Mouse (Mus musculus) embryonic facial prominence, embryonic 12.5 days (tissue): Measurements from ENCODE around the gene Olfr1414. TPM values are rescaled to one million over a fixed set of nuclear protein-coding genes. Genes with fewer than 3 reads are reported as not detected.
A peak's percentile ranks its signal among the peaks of the same experiment; 100 is the strongest.
"Not testable (repeated sequence)": the region's sequence is repeated elsewhere in the genome, so short reads cannot be mapped to it uniquely, and the experiment has no call there.

ENCODE experiments used
- ATAC-seq: fragments of 200-750 bp; cut with Nextera tagmentation; 2 replicates; pipeline ENCODE4 v1.8.0; 2017; ENCODE audit not compliant: insufficient number of reproducible peaks, insufficient read depth, low FRiP score, low TSS enrichment
- H3K27ac ChIP-seq: fragments of 300-500 bp; sonication (generic); 2 replicates; pipeline ENCODE4 v1.5.1; 2016; ENCODE audit warnings: mild to moderate bottlenecking
- H3K27me3 ChIP-seq: fragments of 300-500 bp; sonication (generic); 2 replicates; pipeline ENCODE4 v1.6.1; 2016; ENCODE audit warnings: mild to moderate bottlenecking, moderate library complexity
- H3K36me3 ChIP-seq: fragments of 300-500 bp; sonication (generic); 2 replicates; pipeline ENCODE4 v1.6.1; 2016; ENCODE audit warnings: mild to moderate bottlenecking
- H3K4me1 ChIP-seq: fragments of 300-500 bp; sonication (generic); 2 replicates; pipeline ENCODE4 v1.6.1; 2016
- H3K4me2 ChIP-seq: fragments of 300-500 bp; sonication (generic); replicated peaks from 2 replicates; pipeline ENCODE4 v1.6.1; 2016; ENCODE audit warnings: mild to moderate bottlenecking, moderate library complexity
- H3K4me3 ChIP-seq: fragments of 300-500 bp; sonication (generic); 2 replicates; pipeline ENCODE4 v1.5.1; 2016; ENCODE audit warnings: mild to moderate bottlenecking
- H3K9ac ChIP-seq: fragments of 300-500 bp; sonication (generic); 2 replicates; pipeline ENCODE4 v1.6.1; 2016; ENCODE audit warnings: mild to moderate bottlenecking, moderate library complexity
- H3K9me3 ChIP-seq: fragments of 300-500 bp; sonication (generic); 2 replicates; pipeline ENCODE4 v1.6.1; 2016; ENCODE audit warnings: mild to moderate bottlenecking, moderate library complexity
- WGBS: fragments of 180-500 bp; shearing (Covaris S2); methylation state at CpG from one replicate; pipeline ENCODE4 v1.1.7; 2016; 5-methylcytosine and 5-hydroxymethylcytosine counted together
- polyA plus RNA-seq: library from polyadenylated mRNA; unstranded; fragments of >200 nt; fragmentation: Nextera tagmentation; extraction: Ambion mirVana; gene quantifications from 2 replicates; pipeline ENCODE4 v1.2.1, GENCODE M21; 2016

The Olfr1414 gene
- polyA plus RNA-seq: not detected in 2 replicates

DNA sequence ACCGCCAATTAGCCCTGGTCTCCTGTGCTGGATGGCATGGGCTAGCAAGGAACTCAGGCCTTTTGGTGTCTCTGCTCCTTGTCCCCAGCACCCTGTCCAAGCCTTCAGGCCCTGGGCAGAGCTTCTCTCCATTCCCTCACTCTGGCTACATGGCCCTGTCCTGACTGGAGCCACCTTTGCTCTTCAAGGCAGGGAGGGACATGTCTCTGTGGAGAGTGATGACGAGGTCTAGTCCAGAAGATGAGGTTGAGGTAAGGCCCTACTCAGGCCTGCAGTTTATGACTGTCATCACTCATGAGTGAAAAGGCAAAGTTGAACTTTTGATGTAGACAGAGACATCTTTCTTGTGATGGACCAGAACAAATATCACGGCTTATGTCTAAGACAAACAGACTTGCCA is at the start of gene Olfr1414:
Olfr1414 (minus strand) TSS at position 101 of the 400 bp plus-strand sequence.
- no peak within 1 kb of the TSS for H3K4me3 ChIP-seq
- no peak for ATAC-seq
- 81% methylated on average over 3 of the region's 3 CpGs for WGBS
- H3K9ac ChIP-seq: no peak within 1 kb of the TSS
- H3K27ac ChIP-seq: no peak within 1 kb of the TSS
- no peaks in the 10 kb centered on the region for H3K27me3 ChIP-seq
- no peaks in the 10 kb centered on the region for H3K9me3 ChIP-seq
- no peaks in the 10 kb centered on the region for H3K4me1 ChIP-seq
- H3K36me3 ChIP-seq: no peaks in the 10 kb centered on the region
- H3K4me2 ChIP-seq: no peak within 1 kb of the TSS

DNA sequence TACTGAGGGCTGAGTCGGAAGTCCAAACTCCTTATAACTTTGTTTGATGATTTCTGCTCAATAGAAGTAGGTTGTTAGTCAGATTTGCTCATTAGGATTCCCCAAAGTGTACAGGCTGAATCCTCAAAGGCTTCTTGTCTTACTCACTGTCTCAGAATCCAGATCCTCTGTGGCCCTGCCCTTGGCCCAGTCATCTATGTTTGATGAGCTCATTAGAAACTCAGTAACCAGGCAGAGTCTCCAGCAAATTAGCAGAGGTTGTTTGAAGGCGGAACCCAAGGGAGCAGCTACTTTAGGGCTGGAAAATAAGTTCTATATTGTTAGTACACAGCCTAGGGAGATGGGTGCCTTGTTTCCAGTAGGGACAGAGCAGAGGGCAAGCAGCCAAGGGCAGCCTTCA is 27.5 kb upstream of the Olfr1414 start:
- H3K9ac ChIP-seq: no peak overlapping the region
- H3K27ac ChIP-seq: no peak overlapping the region
- 83% methylated on average over 2 of the region's 2 CpGs for WGBS

GRCm38 (mm10) chr1:92539071-92539470 is 20.6 kb upstream of the Olfr1414 start:
- Histone ChIP-seq H3K9ac (no peak overlapping the region), H3K27ac (no peak overlapping the region), H3K27me3 (no peaks in the 10 kb centered on the region), H3K36me3 (no peaks in the 10 kb centered on the region), H3K9me3 (no peaks in the 10 kb centered on the region), H3K4me2 (no peak overlapping the region), H3K4me1 (no peaks in the 10 kb centered on the region), H3K4me3 (no peak overlapping the region)
- 33% methylated on average over 2 of the region's 2 CpGs for whole genome bisulfite sequencing
- ATAC-seq: no peak

More for the DNA sequence above, 27.5 kb upstream of the Olfr1414 start:
- Histone ChIP-seq H3K27me3 (no peaks in the 10 kb centered on the region), H3K4me3 (no peak overlapping the region), H3K4me1 (no peaks in the 10 kb centered on the region), H3K36me3 (no peaks in the 10 kb centered on the region), H3K4me2 (no peak overlapping the region), H3K9me3 (no peaks in the 10 kb centered on the region)
- no peak for ATAC-seq

DNA sequence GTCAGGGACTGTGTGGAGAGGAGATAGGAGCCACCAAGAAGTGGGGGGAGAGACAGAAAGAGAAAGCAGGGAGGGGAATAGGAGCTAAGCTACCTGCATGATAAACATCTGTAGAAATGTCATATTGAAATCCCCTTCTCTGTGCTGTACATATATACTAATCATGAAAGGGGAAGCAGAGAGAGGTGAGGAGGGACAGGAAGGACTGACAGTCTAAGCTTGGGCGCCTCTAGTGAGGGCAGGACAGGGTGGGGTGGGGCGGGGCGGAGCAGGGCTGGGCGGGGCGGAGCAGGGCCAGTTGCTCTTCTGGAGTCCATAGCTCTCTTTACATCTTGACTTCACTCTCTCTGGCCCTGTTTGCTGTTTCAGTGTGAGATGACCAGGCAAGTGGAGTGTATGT is 18.5 kb upstream of the Olfr1414 start:
- no peak for ATAC-seq
- no peaks in the 10 kb centered on the region for H3K36me3 ChIP-seq
- no peak overlapping the region for H3K27ac ChIP-seq
- no peaks in the 10 kb centered on the region for H3K27me3 ChIP-seq
- H3K4me1 ChIP-seq: no peaks in the 10 kb centered on the region
- no peaks in the 10 kb centered on the region for H3K9me3 ChIP-seq
- H3K9ac ChIP-seq: no peak overlapping the region
- no peak overlapping the region for H3K4me3 ChIP-seq
- WGBS: 54% methylated on average over 5 of the region's 5 CpGs
- no peak overlapping the region for H3K4me2 ChIP-seq

- H3K36me3 ChIP-seq: no peaks in the 10 kb centered on the region
- 86% methylated on average over 3 of the region's 3 CpGs for WGBS
- no peak overlapping the region for H3K4me2 ChIP-seq
- no peaks in the 10 kb centered on the region for H3K27me3 ChIP-seq
- no peaks in the 10 kb centered on the region for H3K9me3 ChIP-seq
- no peak for ATAC-seq
- no peak overlapping the region for H3K4me3 ChIP-seq
- no peaks in the 10 kb centered on the region for H3K4me1 ChIP-seq
- no peak overlapping the region for H3K27ac ChIP-seq
- H3K9ac ChIP-seq: no peak overlapping the region
Measured at GRCm38 (mm10) chr1:92523764-92524163, 5.3 kb upstream of the Olfr1414 start.

- WGBS: 17% methylated on average over 10 of the region's 10 CpGs
- Histone ChIP-seq H3K27ac (no peak overlapping the region), H3K9ac (no peak overlapping the region), H3K36me3 (no peaks in the 10 kb centered on the region), H3K4me2 (no peak overlapping the region), H3K9me3 (no peaks in the 10 kb centered on the region), H3K4me1 (no peaks in the 10 kb centered on the region), H3K4me3 (no peak overlapping the region), H3K27me3 (no peaks in the 10 kb centered on the region)
- no peak for ATAC-seq
Measured at GRCm38 (mm10) chr1:92521376-92521775, 2.9 kb upstream of the Olfr1414 start.

- no peak overlapping the region for H3K9ac ChIP-seq
- WGBS: 88% methylated on average over 6 of the region's 6 CpGs
- H3K27ac ChIP-seq: no peak overlapping the region
- H3K36me3 ChIP-seq: no peaks in the 10 kb centered on the region
- no peak for ATAC-seq
- H3K4me3 ChIP-seq: no peak overlapping the region
- no peaks in the 10 kb centered on the region for H3K9me3 ChIP-seq
- H3K4me1 ChIP-seq: no peaks in the 10 kb centered on the region
- H3K27me3 ChIP-seq: no peaks in the 10 kb centered on the region
- no peak overlapping the region for H3K4me2 ChIP-seq
Measured at GRCm38 (mm10) chr1:92519046-92519445, 585 bp upstream of the Olfr1414 start.

DNA sequence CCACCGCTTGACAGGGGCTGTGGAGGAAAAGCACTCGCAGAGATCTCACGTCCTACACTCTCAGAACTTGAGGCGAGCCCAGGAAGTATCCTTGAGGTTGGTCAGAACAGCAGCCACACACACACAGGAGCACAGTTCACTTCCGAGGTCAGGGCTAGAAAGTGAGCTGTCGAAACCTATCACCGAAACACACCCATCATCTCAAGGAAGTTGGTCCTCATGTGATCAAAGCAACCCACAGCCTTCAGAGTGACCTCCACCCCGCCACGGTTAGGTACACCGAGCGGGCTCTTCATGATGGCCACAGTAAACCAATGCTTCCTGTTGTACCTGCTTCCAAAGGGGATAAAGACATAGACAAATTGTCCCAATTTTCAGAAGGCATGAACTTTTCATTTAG is 3.1 kb downstream of the Olfr1414 start:
- Histone ChIP-seq H3K9ac (no peak overlapping the region), H3K4me1 (no peaks in the 10 kb centered on the region), H3K4me2 (no peak overlapping the region), H3K4me3 (no peak overlapping the region), H3K36me3 (no peaks in the 10 kb centered on the region), H3K27me3 (no peaks in the 10 kb centered on the region), H3K9me3 (no peaks in the 10 kb centered on the region), H3K27ac (no peak overlapping the region)
- 76% methylated on average over 11 of the region's 11 CpGs for WGBS
- no peak for ATAC-seq

DNA sequence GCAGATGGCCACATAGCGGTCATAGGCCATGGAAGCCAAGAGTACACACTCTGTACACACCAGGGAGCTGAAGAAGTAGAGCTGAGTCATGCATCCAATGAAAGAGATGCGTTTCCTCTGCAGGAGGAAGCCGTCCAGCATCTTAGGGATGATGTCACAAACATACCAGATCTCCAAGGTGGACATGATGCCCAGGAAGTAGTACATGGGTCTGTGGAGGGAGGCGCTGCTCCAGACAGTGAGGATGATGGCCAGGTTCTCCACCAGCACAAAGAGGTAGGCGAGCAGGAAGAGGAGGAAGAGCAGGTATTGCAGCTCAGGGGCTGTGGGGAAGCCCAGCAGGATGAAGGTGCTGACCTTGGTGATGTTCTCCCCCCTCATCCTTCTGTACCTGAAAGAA is 6.8 kb downstream of the Olfr1414 start:
- H3K4me3 ChIP-seq, ATAC-seq, H3K4me2 ChIP-seq, H3K27me3 ChIP-seq, H3K36me3 ChIP-seq, H3K9ac ChIP-seq, H3K27ac ChIP-seq, H3K9me3 ChIP-seq, H3K4me1 ChIP-seq: not testable (repeated sequence)
- 84% methylated on average over 5 of the region's 5 CpGs for WGBS

- H3K9me3 ChIP-seq: no peaks in the 10 kb centered on the region
- ATAC-seq: no peak
- H3K4me3 ChIP-seq: no peak within 1 kb of the TSS
- H3K4me2 ChIP-seq: no peak within 1 kb of the TSS
- H3K27ac ChIP-seq: no peak within 1 kb of the TSS
- no peaks in the 10 kb centered on the region for H3K4me1 ChIP-seq
- no peaks in the 10 kb centered on the region for H3K36me3 ChIP-seq
- 85% methylated on average over 2 of the region's 2 CpGs for WGBS
- no peak within 1 kb of the TSS for H3K9ac ChIP-seq
- no peaks in the 10 kb centered on the region for H3K27me3 ChIP-seq
Measured at GRCm38 (mm10) chr1:92496001-92496400, 22.5 kb downstream of the Olfr1414 start, which contains the start of gene Olfr1415. Gene Olfr1415 (minus strand): TSS chr1:92496101.

- H3K36me3 ChIP-seq: no peaks in the 10 kb centered on the region
- no peak within 1 kb of the TSS for H3K4me3 ChIP-seq
- H3K4me2 ChIP-seq: no peak within 1 kb of the TSS
- ATAC-seq: no peak
- H3K27ac ChIP-seq: no peak within 1 kb of the TSS
- no peaks in the 10 kb centered on the region for H3K27me3 ChIP-seq
- no peaks in the 10 kb centered on the region for H3K4me1 ChIP-seq
- 0 out of 2 replicates have a peak, but pooled peaks cover 6% of the 10 kb centered on the region for H3K9me3 ChIP-seq
- H3K9ac ChIP-seq: no peak within 1 kb of the TSS
Measured at GRCm38 (mm10) chr1:92485013-92485412, 33.4 kb downstream of the Olfr1414 start, which contains the start of gene Olfr1416. Gene Olfr1416 (minus strand): TSS chr1:92485113.

GRCm38 (mm10) chr1:92474066-92474578 is 44.3 kb downstream of the Olfr1414 start:
- Histone ChIP-seq H3K9me3 (no peaks in the 10 kb centered on the region), H3K27ac (peak overlapping the region; percentile 12; the same call in 1 of the 2 replicates), H3K4me2 (peak overlapping the region; percentile 86), H3K4me1 (peaks cover 5% of the 10 kb centered on the region), H3K36me3 (peaks cover 20% of the 10 kb centered on the region), H3K4me3 (peak overlapping the region; percentile 98), H3K9ac (peak overlapping the region; percentile 96), H3K27me3 (0 out of 2 replicates have a peak, but pooled peaks cover 3% of the 10 kb centered on the region)
- 6% methylated on average over 10 of the region's 10 CpGs for WGBS
- peak; percentile 80 for ATAC-seq
